Mouse (Mus musculus) spleen, adult 18-20 months (tissue): ENCODE measurements at regions not wholly inside any gene's neighbourhood (a gene's known extent, or its start where the extent isn't known, plus 50 kb on each side); places are given as distances from the start of the nearest gene placed in this dataset.

Experiments
- DNase-seq, 2 experiments: peaks; one replicate each; pipeline ENCODE4 v3.0.0; 2022; ENCODE audit warnings: mixed read lengths in 2 of 2

DNA sequence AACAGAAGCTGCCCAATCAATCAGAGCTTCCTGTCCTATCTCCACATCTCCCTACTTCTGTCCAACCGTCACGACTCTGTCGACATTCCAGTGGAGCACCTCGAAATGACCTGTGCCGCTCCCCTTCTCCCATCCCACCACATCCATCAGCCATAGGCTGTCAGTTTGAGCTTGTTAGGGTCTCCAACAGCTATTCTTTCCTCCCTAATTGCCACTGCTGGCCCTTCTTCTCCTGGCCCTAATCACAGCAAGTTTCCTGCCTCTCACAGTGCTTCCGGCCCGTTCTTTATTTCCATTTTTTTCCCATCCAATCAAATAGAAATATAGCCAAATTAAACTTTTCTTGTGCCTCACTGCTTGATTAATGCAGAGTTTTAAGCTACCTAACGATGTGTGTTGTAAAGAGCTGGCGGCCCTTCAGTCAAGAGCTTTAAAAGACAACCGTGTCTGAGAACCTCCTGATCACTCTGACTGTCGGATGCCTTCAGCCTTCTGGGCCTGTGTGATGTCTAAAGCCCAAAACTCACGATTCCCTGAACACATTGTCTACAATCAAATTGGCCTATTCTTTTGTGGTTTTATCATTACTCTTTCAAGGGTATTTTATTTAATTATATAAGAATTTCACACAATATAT is 270.3 kb downstream of the Tgfb2 start:
- no peak for DNase-seq

DNA sequence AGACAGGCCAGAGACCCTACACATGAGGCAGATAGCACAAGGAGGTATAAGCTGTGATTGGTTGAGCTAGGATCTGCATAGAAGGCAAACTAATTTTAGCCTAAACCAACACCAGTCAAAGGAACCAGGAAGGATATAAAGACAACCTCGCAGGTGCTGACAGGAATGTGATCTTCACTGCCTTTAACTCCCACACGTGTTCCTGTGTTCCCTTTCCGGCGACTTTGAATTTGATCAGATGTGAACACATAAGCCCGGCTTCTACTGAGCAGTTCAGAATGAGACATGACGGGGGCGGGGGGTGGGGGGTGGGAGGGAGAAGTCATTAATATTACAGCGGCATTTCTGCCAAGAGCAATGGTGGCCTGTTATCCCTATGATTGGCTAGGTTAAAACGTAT is 271.0 kb downstream of the Tgfb2 start:
- DNase-seq, result no peak

DNA sequence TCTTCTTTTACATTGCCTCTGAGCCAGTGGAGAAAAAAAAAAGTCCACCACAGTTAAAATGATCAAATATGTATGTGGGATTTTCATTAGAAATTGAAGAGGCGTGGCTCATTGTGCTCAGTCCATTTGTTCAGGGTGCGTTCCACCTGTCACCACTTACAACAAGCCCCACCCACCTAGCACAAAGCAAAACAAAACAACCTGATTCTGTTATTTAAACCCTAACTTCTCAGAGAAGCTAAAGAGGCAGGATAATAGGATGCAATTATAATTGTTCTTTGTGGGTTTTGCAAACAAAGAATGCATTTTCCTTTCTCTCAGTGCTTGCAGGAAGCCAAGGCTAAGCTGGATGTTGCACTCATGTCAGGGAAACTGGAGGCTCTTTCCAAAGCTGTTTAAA is 271.8 kb downstream of the Tgfb2 start:
- no peak for DNase-seq

DNA sequence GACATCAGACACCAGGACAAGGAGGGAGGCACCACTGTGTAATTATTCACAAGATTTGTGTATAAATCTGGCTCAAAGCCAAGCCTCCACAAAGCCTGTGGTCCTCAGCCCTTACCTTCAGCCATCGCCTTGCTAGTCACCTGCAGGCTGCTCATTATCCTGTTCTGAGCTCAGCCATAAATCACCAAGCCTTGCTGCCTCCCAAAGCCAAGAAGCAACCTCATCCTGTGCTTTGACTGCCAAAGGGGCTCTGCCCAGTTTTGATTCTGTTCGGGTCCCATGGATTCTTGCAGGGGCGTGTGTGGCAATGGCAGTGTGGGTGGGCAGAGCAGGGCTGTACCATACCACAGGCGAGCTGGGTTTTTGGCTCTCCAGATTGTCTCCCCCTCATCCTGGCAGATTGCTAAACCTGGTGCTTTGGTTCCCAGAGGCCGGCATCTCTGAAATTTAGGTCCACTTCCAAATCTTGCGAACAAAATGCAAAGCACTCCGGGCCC is 272.6 kb downstream of the Tgfb2 start:
- DNase-seq, result no peak

DNA sequence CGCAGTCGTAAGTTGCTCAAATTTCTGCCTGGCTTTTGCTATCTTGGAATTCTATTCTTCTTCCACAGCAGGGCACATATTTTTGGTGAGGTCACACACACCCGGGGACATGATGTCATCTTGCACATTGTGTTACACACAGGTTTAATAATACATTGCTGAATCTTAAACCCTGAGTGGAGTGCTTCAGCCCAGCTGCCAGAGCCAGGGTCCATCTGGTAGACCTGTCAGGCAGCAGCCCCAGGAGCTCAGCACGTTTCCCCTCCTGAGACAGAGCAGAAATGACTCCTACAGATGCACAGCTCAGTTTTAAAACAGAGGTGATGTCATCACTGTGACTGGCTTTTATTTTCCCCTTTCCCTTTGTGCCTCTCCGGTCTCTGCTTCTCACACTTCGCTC is 280.4 kb downstream of the Tgfb2 start:
- DNase-seq, result no peak

DNA sequence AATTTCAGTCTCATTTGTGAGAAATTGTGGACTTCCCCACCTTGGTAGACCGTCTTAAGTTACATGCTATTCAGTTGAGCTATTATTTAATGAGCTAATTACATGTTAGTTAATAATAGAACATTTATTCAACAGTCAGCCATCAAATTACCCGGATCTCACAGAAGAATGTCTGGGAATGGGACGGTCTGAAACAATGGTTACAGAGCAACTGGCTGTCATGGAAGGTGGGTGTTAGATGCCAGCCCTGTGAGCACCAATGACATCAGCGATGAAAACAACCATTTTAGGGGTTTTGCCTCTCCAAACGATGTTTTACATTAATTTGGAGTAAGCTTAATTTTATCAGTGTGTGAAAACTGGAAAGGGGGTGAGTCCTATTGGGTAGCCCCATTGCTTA is 281.7 kb downstream of the Tgfb2 start:
- DNase-seq, result no peak

DNA sequence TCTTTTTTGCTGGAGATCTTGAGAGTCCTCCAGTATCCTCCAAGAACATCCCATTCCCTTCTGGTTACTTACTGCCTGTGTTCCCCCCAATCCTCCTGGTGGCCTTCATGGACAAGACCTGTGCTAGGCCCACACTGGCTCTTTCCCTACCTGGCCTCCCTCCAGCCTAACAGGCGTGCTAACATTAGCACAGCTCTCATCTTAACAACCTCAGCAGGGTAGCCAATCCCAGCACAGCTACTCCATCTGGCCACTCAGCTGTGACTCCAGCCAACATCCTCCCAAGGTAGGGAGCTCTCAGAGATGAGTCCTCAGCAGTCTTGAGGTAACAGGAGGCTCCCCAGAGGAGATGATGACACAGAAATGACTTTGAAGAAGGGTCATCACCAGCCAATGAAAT is 288.7 kb downstream of the Tgfb2 start:
- DNase-seq, result no peak

DNA sequence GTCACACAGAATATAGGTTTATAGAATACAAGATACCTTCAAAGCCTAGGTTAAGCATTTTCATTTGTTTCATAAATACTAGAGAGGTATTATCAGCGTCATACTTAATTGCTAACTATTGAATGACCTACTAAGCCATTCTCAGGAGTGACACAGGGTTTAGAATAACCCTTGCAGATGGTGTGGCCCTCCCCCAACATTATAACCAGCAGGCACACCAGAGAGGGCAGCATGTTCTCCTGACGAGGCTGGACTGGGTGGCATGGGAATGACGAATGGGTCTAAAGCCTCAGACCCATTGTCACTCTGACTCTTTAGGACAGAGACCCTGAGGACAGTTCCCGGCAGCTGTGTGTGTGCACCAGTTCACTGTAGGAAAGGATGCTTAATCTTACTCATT is 290.5 kb downstream of the Tgfb2 start:
- no peak for DNase-seq

DNA sequence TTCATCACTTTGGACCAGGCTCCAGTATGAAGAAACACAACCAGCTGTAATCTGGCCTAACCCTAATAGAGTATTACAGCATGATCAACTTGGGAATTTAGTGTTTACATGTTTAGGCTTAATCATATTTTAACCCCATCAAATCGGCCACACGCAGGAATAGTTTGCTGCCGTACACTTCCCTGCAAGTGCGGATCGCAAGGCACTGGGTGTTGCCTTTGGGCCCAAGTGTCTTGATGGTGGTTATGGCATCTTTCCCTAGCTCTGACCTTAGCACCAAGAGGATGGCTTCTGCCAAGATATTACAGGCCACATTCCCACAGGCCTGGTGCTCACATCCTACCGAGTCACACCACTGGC is 291.9 kb downstream of the Tgfb2 start:
- no peak for DNase-seq

DNA sequence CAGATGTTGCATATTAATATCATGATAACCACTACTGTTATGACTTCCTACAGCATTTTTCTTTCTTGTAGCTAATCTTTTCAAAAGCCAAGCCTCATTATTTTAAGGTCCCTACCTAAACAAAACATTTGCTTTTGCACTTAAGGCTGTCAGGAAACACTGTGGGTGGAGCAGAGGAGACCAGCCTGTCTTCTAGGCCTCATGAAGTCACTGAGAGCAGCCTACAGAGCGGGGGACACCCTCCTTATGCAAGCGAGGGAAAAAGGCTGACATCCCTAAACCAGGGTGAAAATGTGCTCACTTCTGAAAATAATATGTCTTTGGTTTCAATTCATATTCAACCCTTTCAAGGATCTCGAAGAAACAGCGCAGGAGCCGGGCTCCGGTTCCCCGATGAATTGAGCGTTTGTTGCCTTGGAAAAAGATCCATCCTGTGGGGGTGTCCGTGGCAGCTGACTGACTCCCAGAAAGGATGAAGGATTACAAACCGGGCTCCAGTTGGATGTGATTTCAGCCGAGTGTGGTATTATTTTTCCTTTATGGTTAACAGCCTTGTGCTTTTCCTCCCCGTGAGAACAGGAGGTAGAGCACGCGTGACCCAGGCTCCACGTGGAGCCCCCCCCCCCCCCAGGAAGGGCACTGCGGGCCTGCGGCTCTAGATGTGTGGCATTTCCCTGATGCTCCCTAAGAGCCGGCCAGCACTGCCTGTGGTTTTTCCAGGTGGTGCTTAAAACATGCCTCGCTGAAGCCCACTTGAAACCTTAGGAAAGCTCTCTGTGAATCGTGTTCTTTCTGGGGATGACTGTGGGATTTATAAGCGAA is 292.5 kb downstream of the Tgfb2 start:
- DNase-seq, result no peak

DNA sequence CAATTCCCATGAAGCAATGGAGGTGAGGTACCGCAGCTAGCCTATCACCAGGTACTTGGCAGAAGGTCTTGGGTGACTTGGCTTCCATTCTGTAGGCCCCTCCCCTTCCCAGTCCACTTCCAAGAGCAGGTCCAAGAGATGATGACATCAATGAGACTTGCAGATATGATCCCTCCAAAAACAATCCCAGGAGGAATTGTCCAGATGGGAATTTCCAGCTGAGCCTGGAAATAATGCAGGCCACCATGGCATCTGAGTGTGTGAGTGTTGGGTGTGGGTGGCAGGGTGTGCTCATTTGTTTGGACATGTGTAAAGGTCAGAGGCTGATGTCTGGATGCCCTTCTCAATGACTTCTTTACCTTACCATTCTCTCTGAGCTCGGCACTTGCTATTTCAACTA is 293.5 kb downstream of the Tgfb2 start:
- no peak for DNase-seq

DNA sequence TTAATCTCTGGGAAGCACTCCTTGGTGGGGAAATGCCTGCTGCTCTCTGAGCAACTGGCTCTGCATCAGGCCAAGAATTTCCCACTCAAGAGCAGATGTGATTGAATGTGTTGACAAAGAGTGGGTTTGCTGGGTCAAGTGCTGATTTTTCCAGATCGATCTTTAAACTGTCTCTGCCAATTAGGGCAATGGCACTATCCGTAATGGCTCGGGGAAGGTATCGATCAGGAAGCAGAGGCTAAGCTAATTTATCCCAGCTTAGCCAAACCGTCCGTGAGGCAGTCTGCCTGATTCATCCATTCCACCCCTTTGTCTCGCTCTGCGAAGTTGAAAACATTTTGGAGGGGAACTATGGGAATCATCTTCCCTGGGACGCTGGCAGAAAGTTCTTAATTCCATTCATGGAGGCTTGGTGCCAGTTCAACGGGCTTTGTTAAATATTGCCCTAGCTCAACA is 291.9 kb upstream of the Lyplal1 start:
- no peak for DNase-seq

DNA sequence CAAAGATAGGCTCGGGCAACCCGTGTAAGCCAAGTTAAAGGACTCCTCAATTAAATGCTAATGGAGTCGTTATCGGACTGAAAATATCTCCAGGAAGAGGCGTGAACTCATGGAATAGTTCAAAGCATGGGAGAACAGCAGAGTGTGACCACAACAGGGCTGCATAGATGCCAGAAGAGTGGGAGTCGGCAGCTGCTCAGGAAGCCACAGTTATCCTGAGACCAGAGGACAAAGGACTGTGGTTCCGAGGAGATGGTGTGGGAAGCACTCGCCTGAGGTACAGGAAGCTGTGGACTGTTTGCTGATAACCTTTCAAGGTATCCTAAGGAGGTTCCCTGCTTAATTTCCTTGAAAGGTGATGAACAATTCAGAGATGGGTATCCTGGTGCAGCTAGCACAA is 290.5 kb upstream of the Lyplal1 start:
- DNase-seq, result no peak

DNA sequence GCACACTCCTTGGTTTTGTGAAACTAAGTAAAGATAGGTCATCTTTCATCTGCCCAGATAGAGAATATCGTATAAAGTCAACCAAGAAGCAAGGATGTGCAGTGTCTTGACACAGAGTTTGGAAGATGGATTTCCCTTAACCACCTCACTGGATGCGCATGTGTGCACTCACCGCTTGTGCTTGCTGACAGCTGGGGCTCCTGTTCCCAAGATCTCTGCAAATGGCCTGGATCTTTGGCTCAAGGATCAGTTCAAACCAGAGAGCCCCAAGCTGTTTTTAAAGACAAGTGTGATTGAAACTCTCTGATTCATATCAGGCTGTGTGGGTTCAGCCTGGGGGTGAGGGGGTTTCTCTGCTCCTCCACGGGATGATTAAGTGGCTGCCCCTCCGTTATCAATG is 288.6 kb upstream of the Lyplal1 start:
- DNase-seq, result no peak

DNA sequence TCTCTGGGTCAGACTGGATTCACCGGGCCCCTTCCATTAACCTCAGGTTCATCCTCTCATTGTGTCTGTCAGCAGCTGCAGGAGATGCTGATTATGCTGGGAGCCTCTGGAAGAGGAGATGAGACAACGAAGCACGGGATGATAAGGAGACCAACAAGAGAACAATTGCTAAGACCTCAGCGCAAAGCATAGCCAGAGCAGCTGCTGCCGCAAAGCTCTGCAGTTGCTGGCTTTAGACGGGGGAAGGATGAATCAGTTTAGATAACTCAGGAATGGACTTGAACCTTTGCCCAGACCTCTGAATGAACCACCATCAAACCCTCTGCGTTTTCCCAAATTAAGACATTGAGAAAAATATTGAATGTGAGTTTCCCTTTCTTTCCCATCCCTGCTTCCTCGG is 282.7 kb upstream of the Lyplal1 start:
- no peak for DNase-seq

DNA sequence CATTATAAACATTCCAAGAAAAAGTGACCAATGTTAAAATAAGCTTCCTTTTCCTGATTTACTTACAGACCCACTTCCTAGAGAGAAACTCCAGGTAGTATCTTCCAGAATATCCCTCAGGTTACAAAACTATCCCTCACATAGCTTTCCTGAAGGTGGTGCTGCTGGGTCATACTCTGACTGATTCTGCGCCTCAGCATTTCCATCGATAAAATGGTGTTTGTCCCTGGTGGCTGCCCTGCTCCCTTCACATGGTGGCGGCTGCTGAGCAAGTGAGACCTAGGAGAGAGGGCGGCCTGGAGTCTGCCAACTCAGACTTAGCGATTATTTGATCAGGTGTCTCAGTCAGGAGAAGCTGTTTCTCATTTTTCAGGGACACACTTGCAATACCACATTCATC is 275.9 kb upstream of the Lyplal1 start:
- DNase-seq, result no peak

DNA sequence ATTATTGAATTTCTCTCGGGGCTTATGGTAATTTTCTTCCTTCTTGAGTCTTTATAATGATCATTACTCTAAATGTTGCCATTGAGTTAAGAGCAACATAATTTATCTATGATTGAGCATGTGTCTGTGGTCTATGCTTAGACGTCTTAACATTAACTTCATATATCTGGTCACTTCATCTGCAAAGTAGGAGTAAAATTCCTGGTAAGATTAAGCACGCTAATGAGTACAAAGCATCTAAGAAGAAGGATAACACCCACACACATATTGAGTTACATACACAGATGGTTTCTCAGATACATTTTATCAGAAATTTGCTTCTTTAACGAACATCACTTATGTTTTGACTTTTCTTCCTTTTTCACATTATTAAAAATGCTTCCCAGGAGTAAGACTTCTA is 267.3 kb upstream of the Lyplal1 start:
- no peak for DNase-seq

DNA sequence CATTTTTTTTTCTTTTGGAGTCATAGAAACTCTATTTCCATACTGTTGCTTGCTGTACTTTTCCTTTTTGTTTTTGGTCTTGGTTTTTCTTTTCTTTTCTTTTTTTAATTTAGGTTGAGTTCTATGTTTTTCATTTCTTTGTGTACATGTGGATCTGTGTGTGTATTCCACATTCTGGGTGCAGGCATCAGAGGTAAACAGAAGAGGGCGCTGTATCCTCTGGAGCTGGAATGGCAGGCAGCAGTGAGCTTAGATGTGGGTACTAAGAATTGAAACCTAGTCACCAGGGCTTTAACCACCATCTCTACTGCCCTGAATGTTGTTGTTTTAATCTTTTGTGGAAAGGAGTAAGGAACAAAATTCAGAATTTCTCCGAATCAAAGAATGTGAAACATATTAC is 266.3 kb upstream of the Lyplal1 start:
- no peak for DNase-seq

DNA sequence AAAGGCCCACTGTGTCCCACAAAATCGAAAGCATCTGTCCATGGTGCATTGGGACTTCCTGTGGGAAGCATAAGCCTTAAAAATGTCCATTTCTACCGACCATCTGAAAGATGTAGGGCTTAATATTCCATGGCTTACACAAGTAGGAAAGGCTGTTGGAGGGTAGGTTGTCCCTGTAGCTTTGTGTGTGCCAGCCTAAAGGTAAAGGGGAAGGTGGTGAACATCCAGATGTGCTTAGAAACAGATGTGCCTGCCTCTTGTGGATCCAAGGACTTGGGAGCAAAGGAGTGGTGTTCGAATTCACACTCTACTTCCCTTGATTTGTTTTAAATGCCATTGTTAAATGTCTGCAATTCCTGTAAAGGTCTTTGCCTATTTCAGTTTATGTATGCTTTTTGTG is 265.9 kb upstream of the Lyplal1 start:
- no peak for DNase-seq

DNA sequence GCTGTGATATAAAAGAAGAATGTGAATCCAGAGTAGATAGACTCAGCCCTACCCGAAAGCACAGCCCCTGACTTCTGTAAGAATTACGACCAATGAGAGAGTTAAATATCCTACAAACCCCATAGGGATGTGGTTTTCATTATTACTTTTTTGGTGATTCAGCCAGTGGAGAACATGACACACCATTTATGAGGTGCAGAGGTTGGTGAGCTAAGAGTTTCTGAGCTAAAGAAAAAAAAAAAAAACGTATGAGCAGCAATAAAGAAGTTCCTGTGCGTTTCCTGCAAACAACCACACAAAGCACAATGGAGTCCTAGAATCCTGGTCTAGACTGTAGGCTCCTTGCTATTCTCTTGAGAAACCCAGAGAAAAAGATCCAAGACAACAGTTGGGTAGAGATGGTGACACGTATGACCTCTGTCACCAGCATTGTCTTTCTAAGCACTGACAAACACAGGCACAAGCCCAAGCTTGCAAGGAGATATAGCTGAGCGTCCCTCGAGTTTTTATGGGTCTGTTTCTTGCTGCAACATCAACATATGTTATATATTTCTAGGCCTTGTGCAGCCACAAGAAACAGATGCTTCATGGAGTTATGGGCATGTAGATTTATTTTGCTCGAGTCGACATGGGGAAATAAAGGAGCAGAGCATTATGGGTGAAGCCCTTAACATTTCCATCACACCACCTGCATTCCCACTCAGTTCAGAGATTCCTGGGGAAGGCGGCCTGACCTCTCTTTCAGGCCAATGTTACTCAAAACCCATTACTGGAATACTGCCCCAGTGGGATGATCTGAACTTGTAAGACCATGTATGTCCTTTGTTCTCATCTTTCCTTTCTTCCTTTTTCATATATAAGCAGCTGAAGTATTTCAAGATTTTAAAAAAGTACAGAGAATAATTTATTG is 263.1 kb upstream of the Lyplal1 start:
- DNase-seq, result no peak

DNA sequence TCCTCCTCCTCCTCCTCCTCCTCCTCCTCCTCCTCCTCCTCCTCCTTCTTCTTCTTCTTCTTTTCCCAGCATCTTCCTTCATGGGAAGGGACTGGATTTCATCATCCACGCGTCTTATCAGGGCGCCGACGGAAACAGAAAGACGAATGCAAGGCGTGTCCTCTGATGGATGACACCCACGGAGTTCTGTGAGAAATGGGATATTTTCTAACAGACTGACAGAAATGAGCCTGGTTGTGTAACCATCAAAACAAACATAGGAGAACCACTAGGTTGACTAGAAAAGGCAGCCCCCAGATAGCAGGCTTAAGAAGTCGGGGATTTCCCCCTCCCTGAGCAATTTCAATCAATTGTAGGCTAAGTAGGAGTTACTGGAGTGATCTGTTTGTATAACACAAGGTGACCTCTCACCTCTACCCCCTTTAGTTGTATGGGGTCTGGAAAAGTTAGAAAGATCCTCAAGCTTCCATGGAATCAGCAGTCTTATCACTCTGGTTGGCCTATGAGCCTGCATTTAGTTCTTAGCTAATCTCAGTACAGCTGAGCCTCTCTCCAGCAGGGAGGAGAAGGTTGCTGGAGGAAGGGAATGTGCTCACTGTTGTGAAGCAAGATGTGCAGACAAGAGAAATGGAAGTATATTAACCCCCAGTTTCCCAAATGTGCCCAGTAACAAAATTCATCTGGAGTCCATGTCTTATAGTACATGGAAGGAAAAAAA is 260.0 kb upstream of the Lyplal1 start:
- DNase-seq, result no peak

DNA sequence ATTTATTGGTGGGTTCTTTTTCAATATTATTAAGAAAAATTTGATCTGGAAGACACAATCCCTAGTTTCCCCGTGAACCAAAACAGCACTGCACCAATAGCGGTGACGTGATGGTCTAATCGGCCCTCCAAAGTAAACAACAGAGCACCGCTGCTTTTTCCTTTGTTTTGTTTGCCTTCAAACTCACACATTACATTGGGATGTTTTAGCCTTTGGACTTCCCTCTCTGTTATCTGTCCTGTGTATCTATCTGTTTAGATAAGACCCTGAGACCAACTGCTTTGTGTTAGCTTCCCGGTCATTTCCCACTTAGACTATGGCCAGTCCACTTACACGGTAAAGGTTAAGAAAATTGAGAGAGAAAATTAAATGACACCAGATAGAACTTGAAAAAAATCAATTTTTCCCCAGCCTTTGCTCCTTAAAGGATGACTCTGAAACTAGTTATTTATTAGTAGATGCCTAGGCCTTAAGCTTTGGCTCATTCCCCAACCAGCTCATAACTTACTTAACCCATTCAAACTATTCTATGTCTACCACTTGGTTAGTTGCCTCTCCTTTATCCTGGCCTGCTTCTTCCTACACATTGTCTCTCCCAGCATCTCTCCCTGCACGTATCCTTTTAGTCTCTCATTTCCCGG is 257.0 kb upstream of the Lyplal1 start:
- no peak for DNase-seq
